Mouse (Mus musculus) heart, postnatal 25 days (tissue): ENCODE data around the gene Cenpm. TPM values are rescaled to one million over a fixed set of nuclear protein-coding genes. Genes with fewer than 3 reads are reported as not detected.

Experiments
- DNase-seq: peaks from one replicate; pipeline ENCODE4 v3.0.0; 2022; ENCODE audit warnings: low spot score
- intact Hi-C: fragments of 180-260 bp; cut with DNase I; formaldehyde crosslinking; loops from one replicate; pipeline ENCODE4 v1.15.1; 2025
- microRNA-seq: library from miRNA; unstranded; fragments of <30 nt; microRNA quantifications from one replicate; pipeline ENCODE4 v1.2.0, GENCODE M21; 2022
- total RNA-seq, 2 experiments: library from RNA; stranded (reverse); gene quantifications; 2 replicates each; pipeline ENCODE4 v1.2.3; 2021

The Cenpm gene
- total RNA-seq, 2 experiments from 2014 or later, result 0.36 to 0.78 TPM

- intact Hi-C loops, result no loop called here
These were observed 41.5 kb downstream of the Cenpm start for GRCm38 (mm10) chr15:82203090-82203489.

DNA sequence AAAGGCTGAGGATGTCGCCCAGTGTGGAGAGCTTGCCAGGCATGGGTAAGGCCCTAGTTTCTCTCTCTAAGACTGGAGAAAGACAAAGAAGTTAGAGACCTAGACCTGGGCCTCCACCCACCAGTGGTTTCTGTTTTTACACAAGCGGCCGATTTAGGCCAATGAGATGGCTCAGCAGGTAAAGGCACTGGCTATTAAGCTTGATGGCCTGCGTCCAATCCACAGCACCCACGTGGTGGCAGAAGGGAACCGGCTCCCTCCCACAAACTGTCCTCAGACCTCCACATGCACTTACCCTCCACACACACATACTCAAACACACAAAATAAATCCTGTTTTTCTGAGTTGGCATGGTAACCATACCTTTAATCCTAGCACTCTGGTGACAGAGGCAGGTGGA, 42.5 kb downstream of the Cenpm start:
- intact Hi-C loops, result no loop called here
- no peak for DNase-seq

More at GRCm38 (mm10) chr15:82203090-82203489, 41.5 kb downstream of the Cenpm start:
- DNase-seq, result no peak

DNA sequence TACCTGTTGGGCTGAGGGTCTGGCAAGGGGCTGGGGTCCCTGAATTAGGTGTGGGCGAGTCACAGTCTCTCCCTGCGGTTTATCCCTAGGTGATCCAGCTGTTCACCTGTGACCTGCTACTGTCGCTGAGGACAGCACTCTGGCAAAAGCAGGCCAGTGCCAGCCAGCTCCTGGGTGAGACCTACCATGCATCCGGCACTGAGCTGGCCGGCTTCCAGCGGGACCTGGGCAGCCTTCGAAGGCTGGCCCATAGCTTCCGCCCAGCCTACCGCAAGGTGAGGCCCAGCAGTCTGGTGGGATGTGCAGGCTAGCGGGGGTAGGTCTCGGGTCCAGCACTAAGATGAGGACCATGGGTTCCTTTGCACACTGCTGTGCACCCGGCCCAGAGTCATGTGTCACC, 45.0 kb downstream of the Cenpm start:
- intact Hi-C loops, result no loop called here
- no peak for DNase-seq

GRCm38 (mm10) chr15:82198342-82198741, 46.2 kb downstream of the Cenpm start:
- intact Hi-C loops, result no loop called here
- DNase-seq, result no peak

GRCm38 (mm10) chr15:82197937-82198336, 46.6 kb downstream of the Cenpm start:
- intact Hi-C loops, result no loop called here
- DNase-seq, result no peak

- intact Hi-C loops, result no loop called here
- DNase-seq, result no peak
These were observed 47.2 kb downstream of the Cenpm start for GRCm38 (mm10) chr15:82197246-82197750.

GRCm38 (mm10) chr15:82196300-82196699, 48.2 kb downstream of the Cenpm start:
- intact Hi-C loops, result no loop called here
- DNase-seq, result no peak

DNA sequence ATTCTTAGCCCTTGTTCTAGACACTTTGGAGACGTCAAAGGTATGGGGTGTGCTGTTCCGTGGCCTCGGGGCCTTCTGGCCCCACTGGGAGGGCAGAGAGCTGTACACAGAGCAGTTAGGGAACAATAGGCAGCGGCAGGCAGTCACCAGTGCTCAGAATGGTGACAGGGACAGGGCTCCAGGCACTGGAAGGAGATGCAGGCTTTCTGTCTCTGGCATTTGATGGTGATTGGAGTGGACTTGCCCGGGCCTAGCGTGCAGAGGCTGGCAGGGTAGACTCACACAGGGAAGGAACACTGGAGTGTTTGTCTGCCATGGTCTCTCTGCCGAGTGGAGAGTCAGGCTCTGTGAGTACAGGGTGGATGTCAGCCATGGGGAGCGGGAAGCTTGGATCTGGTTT, 51.9 kb downstream of the Cenpm start:
- no peak for DNase-seq
- intact Hi-C loops, result no loop called here

- intact Hi-C loops, result no loop called here
- no peak for DNase-seq
These were observed 55.9 kb downstream of the Cenpm start for GRCm38 (mm10) chr15:82188481-82189240.

- intact Hi-C loops, result no loop called here
These were observed 56.6 kb downstream of the Cenpm start for GRCm38 (mm10) chr15:82187924-82188323.

GRCm38 (mm10) chr15:82187401-82187800, 57.1 kb downstream of the Cenpm start:
- DNase-seq, result no peak
- intact Hi-C loops, result no loop called here

More at GRCm38 (mm10) chr15:82187924-82188323, 56.6 kb downstream of the Cenpm start:
- no peak for DNase-seq

- DNase-seq, result no peak
These were observed 57.6 kb downstream of the Cenpm start for GRCm38 (mm10) chr15:82186931-82187330.

DNA sequence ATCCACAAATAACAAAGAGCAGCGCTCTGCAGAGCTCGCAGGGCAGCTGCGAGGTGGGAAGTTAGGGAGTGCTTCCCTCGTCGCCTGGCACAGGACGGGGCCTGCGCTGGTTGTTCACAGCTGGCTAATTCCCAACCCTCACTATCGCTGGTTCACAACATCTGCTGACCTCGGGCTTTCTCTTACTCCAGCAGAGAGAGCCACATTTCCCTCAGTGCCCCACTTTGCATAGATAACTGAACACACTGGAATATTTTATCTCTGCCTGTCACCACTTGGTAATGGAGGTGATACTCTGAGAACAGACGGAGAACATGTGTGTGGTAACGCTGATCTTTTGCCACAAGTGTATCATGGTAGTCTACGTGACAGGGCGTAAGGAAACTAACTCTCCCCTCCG, 58.4 kb downstream of the Cenpm start:
- intact Hi-C loops, result no loop called here
- DNase-seq, result no peak

More at GRCm38 (mm10) chr15:82186931-82187330, 57.6 kb downstream of the Cenpm start:
- intact Hi-C loops, result no loop called here

- intact Hi-C loops, result no loop called here
- DNase-seq, result no peak
These were observed 59.3 kb downstream of the Cenpm start for GRCm38 (mm10) chr15:82185062-82185783.

DNA sequence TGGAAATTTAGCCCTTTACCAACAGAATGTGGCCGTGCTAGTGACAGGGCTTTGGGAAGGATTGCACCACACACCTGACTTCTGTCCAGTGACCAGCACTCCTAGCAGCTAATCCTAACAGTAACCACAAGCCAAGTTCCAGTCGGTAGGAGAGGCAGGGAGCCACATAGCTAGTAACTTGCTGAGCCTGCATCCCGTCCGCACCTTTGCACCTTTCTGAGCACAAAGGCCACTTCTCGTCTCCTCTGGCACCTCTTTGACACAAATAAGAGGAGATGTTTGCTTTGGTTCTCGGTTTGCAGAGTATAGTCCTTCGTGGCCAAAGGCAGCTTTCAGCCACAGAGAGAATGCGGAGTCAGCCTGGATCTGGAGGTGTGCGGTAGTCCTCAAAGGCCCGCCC, 59.9 kb downstream of the Cenpm start:
- intact Hi-C loops, result no loop called here
- DNase-seq, result no peak

- intact Hi-C loops, result no loop called here
- no peak for DNase-seq
These were observed 60.4 kb downstream of the Cenpm start for GRCm38 (mm10) chr15:82184183-82184582.

Small RNA genes lying within 50 kb of the gene (microRNA-seq; reads per million reads assigned to microRNA genes)
- gene Mir33, result 11.7 reads per million, percentile 26 among the genes with 10 or more reads in this experiment

Other genes starting within 250 kb of the Cenpm start
- 10 to 100 TPM; 24.4 to 25.9 TPM for gene Desi1, start 210.9 kb downstream of the Cenpm start, total RNA-seq
- 10 to 100 TPM; 48.2 to 52.5 TPM for gene Snu13, start 197.2 kb downstream of the Cenpm start, total RNA-seq
- not detected for gene 4930407I10Rik, start 185.6 kb downstream of the Cenpm start, total RNA-seq
- not detected for gene Mei1, start 174.8 kb downstream of the Cenpm start, total RNA-seq
- gene Ccdc134, start 116.8 kb downstream of the Cenpm start, total RNA-seq, result 1 to 10 TPM; 4.4 to 6.4 TPM
- 10 to 100 TPM; 20.5 to 21.8 TPM for gene Srebf2, start 97.6 kb downstream of the Cenpm start, total RNA-seq
- under 1 TPM; 0.13 to 0.20 TPM for gene Shisa8, start 31.9 kb downstream of the Cenpm start, total RNA-seq
- under 1 TPM in 1 of 2 experiments, not detected in 1; 0.36 TPM for gene Tnfrsf13c, start 20.4 kb downstream of the Cenpm start, total RNA-seq
- not detected for gene 1500009C09Rik, start 7.6 kb upstream of the Cenpm start, total RNA-seq
- gene Sept3, start 30.1 kb upstream of the Cenpm start, total RNA-seq, result under 1 TPM; 0.31 to 0.87 TPM
- gene Wbp2nl, start 54.2 kb upstream of the Cenpm start, total RNA-seq, result not detected
- gene Naga, start 94.2 kb upstream of the Cenpm start, total RNA-seq, result 10 to 100 TPM; 32.0 to 33.3 TPM
- 1 to 10 TPM in 1 of 2 experiments, under 1 TPM in 1; 0.70 to 1.4 TPM for gene Pheta2, start 94.2 kb upstream of the Cenpm start, total RNA-seq
- 100 to 1,000 TPM; 203 to 204 TPM for gene Smdt1, start 94.2 kb upstream of the Cenpm start, total RNA-seq
- gene Ndufa6, start 109.6 kb upstream of the Cenpm start, total RNA-seq, result 100 to 1,000 TPM; 683 to 734 TPM
- 10 to 100 TPM; 21.5 to 25.4 TPM for gene Cyp2d22, start 135.5 kb upstream of the Cenpm start, total RNA-seq
- gene Cyp2d11, start 149.3 kb upstream of the Cenpm start, total RNA-seq, result under 1 TPM; 0.21 to 0.22 TPM
- gene Cyp2d10, start 162.4 kb upstream of the Cenpm start, total RNA-seq, result not detected
- not detected for gene Cyp2d9, start 188.7 kb upstream of the Cenpm start, total RNA-seq